Mouse (Mus musculus): ENCODE data around the gene Dcaf12. TPM values are rescaled to one million over a fixed set of nuclear protein-coding genes. Genes with fewer than 3 reads are reported as not detected.

Dcaf12 gene
- polyA plus RNA-seq (2015; fragmentation: Illumina TruSeq; extraction: RNeasy Lipid Tissue Mini Kit (QIAGEN cat#74804); ENCODE audit: low read depth, low replicate concordance), result 34.1 TPM

DNA sequence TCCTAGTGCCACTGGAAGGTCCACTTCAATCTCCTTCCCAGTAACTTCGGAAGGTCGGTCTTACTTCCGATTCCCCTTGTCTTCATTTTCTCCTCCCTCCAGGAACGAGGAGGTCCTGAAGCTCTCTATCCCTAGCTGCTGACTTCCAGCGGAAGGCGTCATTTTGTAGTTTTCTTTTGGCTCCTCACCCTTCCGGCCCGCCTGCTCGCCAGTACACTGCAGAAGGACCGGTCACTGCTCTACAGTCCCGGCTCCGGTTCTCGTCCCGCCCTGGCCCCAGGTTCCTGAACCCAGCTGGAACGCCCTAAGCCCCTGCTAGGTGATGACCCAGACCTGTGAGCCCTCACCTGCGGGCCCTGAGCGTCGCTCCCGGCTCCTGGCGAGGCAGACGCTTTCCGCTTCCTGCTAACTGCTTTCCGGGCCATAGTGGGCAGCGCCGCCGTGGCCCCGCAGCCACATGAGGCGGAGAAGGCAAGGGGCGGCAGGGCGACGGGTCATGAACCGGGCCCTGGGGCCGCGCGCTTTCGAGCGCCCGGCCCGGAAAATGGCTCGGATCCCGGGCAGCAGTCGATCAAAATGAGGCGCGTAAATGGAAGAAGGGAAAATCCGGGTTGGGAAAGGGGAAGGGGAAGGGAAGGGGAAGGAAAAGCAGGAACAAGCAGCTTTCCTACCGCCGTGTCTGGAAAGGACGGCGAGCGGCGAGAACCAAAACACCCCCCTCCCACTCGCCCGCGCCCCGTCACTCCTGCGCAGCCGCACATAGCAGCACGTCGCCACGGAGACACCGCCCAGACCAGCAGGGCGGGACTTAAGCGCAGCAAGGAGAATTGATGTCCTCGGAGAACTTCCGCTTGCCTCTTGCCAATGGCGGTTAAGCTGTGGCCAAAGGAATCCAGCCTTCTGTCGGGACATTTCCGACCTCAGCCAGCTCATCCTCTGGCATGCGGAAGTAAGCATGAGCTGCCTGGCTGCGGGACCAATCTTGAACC, at the start of gene Dcaf12:
Gene Dcaf12 (minus strand): TSS at position 749 of the 989 bp plus-strand sequence.

DNA sequence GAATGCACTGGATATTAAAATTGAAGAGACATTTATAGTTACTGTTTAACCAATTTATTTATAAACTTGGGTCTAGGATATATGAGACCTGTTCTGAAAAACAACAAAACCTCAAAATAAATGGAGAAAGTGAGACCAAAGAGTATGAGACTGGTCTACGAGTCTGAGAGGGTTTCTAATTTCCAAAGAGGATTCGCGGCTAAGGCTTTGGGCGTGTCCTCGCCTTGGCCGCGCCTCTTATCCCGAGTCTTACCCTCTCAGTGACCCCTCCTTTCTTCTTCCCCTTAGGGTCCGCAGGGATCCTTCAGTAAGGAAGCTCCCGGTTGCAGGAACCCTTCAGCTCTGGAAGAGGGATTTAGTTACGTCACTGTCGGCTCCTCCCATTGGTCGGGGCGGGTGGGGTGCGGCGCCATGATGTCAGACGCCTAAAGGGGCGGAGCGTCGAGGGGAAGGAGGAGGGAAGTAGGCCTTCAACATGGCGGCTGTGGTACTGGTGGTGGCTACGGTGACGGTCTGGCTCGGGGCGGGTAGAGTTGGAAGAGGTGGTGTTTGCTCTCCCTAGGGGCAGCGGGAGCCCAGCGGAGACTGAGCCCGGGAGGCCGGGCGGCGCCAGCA, 34.0 kb upstream of the Dcaf12 start, which contains the start of gene Ubap1:
Gene Ubap1 (plus strand): TSS at position 413 of the 615 bp plus-strand sequence.

DNA sequence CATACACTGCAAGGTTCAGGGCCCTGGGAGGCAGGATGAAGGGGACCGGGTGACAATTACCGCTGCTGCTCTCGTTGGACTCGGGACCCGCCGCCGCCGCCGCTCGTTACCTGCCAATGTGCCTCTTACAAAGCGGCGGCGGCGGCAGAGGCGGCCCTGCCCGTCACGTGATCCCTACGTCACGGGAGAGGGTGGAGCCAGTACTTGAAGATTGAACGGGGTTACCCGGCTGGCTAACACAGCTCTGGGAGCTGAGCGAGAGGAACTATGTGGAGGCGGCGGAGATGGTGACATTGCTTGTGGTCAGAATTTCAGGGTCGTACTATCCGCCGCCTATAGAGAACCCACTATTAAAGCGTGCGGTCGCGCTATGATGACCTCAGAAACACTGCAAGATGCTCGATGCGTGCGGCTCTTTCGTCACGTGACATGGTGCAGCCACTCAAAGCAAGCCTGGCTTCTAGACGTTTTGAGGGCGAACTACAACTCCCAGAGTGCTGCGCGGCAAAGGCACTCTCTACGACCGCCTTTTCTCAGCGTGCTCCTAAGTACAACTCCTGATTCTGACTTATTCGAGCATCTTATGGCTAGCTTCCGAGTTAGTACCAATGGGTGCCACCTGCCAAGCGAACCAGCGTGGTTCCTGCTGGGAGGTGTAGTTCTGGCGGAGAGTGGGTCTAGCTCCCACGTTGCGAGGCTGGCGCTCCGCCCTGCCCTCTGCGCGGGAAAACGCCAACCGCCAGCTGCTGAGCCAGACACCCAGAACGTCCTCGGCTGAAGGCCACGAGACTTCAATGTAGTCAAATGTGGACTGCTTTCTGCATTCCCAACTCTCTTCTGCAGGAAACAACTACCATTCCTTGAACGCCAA, 39.5 kb downstream of the Dcaf12 start, which contains the start of gene Ubap2:
Gene Ubap2 (minus strand): TSS at position 165 of the 871 bp plus-strand sequence.

Other genes with a start within 250 kb of the Dcaf12 start
- gene Aqp3, start 216.7 kb downstream of the Dcaf12 start, polyA plus RNA-seq (2015; fragmentation: Illumina TruSeq; extraction: RNeasy Lipid Tissue Mini Kit (QIAGEN cat#74804); ENCODE audit: low read depth, low replicate concordance), result not detected
- 53.6 TPM for gene Nol6, start 190.4 kb downstream of the Dcaf12 start, polyA plus RNA-seq (2015; fragmentation: Illumina TruSeq; extraction: RNeasy Lipid Tissue Mini Kit (QIAGEN cat#74804); ENCODE audit: low read depth, low replicate concordance)
- gene Ube2r2, start 179.1 kb downstream of the Dcaf12 start, polyA plus RNA-seq (2015; fragmentation: Illumina TruSeq; extraction: RNeasy Lipid Tissue Mini Kit (QIAGEN cat#74804); ENCODE audit: low read depth, low replicate concordance), result 92.2 TPM
- 20.6 TPM for gene Ubap2, start 39.7 kb downstream of the Dcaf12 start, polyA plus RNA-seq (2015; fragmentation: Illumina TruSeq; extraction: RNeasy Lipid Tissue Mini Kit (QIAGEN cat#74804); ENCODE audit: low read depth, low replicate concordance)
- 52.1 TPM for gene Ubap1, start 34.1 kb upstream of the Dcaf12 start, polyA plus RNA-seq (2015; fragmentation: Illumina TruSeq; extraction: RNeasy Lipid Tissue Mini Kit (QIAGEN cat#74804); ENCODE audit: low read depth, low replicate concordance)
- 0.91 TPM for gene Kif24, start 150.0 kb upstream of the Dcaf12 start, polyA plus RNA-seq (2015; fragmentation: Illumina TruSeq; extraction: RNeasy Lipid Tissue Mini Kit (QIAGEN cat#74804); ENCODE audit: low read depth, low replicate concordance)
- gene Nudt2, start 150.3 kb upstream of the Dcaf12 start, polyA plus RNA-seq (2015; fragmentation: Illumina TruSeq; extraction: RNeasy Lipid Tissue Mini Kit (QIAGEN cat#74804); ENCODE audit: low read depth, low replicate concordance), result 56.2 TPM
- gene AI464131, start 188.2 kb upstream of the Dcaf12 start, polyA plus RNA-seq (2015; fragmentation: Illumina TruSeq; extraction: RNeasy Lipid Tissue Mini Kit (QIAGEN cat#74804); ENCODE audit: low read depth, low replicate concordance), result 18.8 TPM
- 8.2 TPM for gene 1110017D15Rik, start 202.4 kb upstream of the Dcaf12 start, polyA plus RNA-seq (2015; fragmentation: Illumina TruSeq; extraction: RNeasy Lipid Tissue Mini Kit (QIAGEN cat#74804); ENCODE audit: low read depth, low replicate concordance)